Mouse (Mus musculus) layer of hippocampus, adult 2 months (tissue): ENCODE data around the gene Rbmxl2. TPM values are rescaled to one million over a fixed set of nuclear protein-coding genes. Genes with fewer than 3 reads are reported as not detected.
A peak's percentile ranks its signal among the peaks of the same experiment; 100 is the strongest.

Experiments
- DNase-seq, 2 experiments: peaks; one replicate each; pipeline ENCODE4 v3.0.0; 2022; ENCODE audit warnings: low spot score in 2 of 2
- H3K27ac ChIP-seq: fragments of 200-600 bp; 2 replicates; pipeline ENCODE4 v1.8.1; 2022
- H3K4me3 ChIP-seq: fragments of 200-600 bp; 2 replicates; pipeline ENCODE4 v1.8.1; 2022; ENCODE audit warnings: mild to moderate bottlenecking
- CTCF ChIP-seq: fragments of 200-600 bp; conservative IDR thresholded peaks from 2 replicates; pipeline ENCODE4 v1.8.1; 2022; ENCODE audit warnings: antibody characterized with exemption, mild to moderate bottlenecking, moderate library complexity
- long read RNA-seq, 2 experiments: library from polyadenylated mRNA; stranded (forward); transcript quantifications; one replicate each; pipeline ENCODE4 v2.0.0; 2021; ENCODE audit warnings: borderline mapping rate in 2 of 2
- total RNA-seq, 2 experiments: library from RNA; stranded (reverse); gene quantifications; 2 replicates each; pipeline ENCODE4 v1.2.3; 2021

Gene Rbmxl2
- total RNA-seq = not detected
- long read RNA-seq, experiment 1 = 0 reads
- long read RNA-seq, experiment 2 = 0 reads

DNA sequence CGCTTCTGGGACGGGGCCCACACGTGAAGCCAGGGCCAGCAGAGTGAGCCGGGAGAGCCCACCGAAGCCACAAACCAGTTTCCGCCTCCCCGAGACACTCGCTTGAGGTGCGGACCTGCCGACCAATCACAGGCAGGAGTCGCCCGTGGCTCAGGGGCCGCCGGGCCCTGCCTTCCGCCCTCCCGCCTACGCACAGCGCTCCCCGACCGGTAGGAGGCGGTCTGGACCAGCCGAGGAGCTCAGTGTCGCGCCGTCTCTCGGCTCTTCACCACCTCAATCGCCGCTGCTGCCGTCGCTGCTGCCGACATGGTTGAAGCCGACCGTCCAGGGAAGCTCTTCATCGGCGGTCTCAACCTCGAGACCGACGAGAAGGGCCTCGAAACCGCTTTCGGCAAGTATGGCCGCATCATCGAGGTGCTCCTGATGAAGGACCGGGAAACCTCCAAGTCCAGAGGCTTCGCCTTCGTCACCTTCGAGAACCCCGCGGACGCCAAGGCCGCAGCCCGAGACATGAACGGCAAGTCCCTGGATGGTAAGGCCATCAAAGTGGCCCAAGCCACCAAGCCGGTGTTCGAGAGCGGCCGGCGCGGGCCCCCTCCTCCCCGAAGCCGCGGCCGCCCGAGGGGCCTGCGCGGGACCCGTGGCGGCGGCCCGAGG lies at the start of gene Rbmxl2:
Rbmxl2 (plus strand) TSS at position 242 of the 657 bp plus-strand sequence.
- Histone ChIP-seq H3K4me3 (no peak within 1 kb of the TSS), H3K27ac (no peak within 1 kb of the TSS)
- no peak for DNase-seq
- TF ChIP-seq CTCF = no peak

DNA sequence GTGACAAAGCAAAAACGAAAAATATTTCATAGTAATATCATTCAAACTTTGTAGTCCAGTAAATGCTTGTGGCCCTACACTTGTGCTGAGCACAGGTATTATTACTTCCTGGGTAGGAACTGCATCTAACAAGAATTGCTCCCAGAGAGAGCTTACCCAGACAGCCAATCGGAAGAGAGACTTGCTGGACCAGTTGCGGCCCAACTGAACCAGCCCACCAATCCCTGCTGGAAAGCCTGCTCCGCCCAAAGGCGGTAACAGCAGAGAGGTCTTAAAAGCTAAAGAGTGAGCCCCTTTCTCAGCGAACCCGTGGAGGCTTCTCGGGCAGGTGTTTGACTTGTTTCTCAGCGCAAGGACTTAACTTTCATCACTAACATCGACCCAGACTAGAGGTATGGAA lies 42.6 kb upstream of the Rbmxl2 start, which contains the start of gene Nlrp14:
Nlrp14 (plus strand) TSS at position 301 of the 400 bp plus-strand sequence.
- no peak for TF ChIP-seq CTCF
- H3K4me3 ChIP-seq = no peak within 1 kb of the TSS
- no peak within 1 kb of the TSS for H3K27ac ChIP-seq
- no peak for DNase-seq

DNA sequence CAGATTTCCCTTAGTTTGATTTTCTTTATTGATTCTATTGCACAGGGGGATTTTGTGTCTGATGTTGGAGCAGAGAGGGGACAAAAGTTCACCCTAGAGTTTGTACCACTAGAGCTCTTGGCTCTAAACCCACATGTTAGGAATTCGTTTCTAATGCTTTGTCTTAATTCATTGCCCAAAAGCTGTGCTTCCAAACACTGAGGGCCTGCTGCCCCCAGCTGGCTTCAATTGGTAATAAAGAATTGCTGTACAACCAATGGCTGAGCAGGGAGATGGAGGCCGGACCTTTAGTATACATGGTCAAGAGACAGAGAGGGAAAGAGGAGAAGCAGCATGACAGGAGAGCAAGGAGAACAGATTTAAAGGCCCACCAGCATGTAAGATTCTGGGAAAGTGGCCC lies 28.8 kb upstream of the Rbmxl2 start:
- H3K4me3 ChIP-seq = no peak overlapping the region
- no peak overlapping the region for H3K27ac ChIP-seq
- no peak for TF ChIP-seq CTCF
- DNase-seq = no peak

DNA sequence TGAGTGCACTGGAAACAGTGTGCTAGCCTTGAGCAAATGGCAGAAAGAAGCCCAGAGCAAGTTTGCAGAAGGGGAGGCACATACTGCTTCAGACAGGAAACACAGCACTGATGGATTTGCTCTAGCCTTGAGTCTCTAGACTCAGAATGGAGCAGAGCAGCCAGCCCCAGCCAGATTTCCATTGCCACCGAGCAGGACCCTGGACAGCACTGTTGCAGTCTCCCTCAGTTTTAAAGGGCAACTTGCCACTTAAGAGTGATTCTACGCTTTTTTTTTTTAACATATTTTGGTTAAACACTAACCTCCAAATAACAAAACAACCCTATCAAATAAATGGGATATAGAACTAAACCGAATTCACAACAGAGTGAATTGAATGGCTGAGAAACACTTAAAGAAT lies 7.4 kb upstream of the Rbmxl2 start:
- TF ChIP-seq CTCF = no peak
- H3K27ac ChIP-seq = no peak overlapping the region
- H3K4me3 ChIP-seq = no peak overlapping the region
- DNase-seq = no peak

DNA sequence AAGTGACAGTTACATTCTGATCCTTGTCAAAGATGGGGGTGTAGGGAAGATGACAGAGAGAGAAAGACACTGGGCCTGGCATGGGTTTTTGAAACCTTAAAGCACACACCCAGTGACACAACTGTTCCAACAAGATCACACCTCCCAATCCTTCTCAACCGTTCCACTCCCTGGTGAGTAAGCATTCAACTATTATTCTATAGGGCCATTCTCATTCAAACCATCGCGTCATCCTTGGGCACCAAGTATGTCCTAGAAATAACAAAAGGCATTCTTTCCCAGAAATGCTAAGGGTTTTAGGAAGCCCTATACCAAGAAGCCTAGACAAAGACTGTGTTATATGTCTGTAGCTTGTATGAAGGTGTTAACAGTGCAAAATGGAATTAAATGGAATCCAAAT lies 1.4 kb upstream of the Rbmxl2 start:
- DNase-seq = no peak
- no peak overlapping the region for H3K4me3 ChIP-seq
- no peak overlapping the region for H3K27ac ChIP-seq
- TF ChIP-seq CTCF = no peak

DNA sequence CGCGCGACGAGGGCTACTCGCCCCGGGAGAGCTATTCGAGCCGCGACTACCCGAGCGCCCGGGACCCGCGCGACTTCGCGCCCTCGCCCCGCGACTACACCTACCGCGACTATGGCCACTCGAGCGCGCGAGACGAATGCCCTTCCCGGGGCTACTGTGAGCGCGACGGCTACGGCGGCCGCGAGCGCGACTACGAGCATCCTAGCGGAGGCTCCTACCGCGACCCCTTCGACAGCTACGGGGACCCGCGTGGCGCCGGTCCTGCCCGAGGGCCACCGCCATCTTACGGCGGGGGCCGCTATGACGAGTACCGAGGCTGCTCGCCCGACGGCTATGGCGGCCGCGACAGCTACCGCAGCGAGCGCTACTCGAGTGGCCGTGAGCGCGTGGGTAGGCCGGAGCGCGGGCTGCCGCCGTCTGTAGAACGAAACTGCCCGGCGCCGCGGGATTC lies 906 bp downstream of the Rbmxl2 start:
- no peak overlapping the region for H3K27ac ChIP-seq
- no peak for DNase-seq
- H3K4me3 ChIP-seq = no peak overlapping the region
- TF ChIP-seq CTCF = no peak

DNA sequence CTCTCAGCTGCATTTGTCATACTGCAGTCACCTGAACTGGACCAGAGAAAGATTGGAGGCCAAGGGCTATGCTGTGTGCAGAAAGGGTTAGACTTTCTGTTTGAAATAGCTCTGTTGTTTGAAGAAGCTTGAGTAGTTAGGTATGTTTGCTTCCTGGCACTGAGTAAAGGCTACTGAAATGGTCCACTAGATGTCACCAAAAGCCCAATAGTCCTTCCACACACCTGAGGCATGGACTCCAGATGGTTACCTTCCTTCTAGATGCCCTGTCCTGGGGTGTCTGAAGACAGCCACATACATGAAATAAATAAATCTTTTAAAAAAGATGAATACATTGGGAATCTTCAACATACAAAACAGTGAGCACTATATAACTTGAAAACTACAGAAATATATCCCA lies 6.5 kb downstream of the Rbmxl2 start:
- Histone ChIP-seq H3K4me3 (no peak overlapping the region), H3K27ac (no peak overlapping the region)
- DNase-seq = peak in 1 of 2 experiments; percentile 9
- TF ChIP-seq CTCF = peak; percentile 74

DNA sequence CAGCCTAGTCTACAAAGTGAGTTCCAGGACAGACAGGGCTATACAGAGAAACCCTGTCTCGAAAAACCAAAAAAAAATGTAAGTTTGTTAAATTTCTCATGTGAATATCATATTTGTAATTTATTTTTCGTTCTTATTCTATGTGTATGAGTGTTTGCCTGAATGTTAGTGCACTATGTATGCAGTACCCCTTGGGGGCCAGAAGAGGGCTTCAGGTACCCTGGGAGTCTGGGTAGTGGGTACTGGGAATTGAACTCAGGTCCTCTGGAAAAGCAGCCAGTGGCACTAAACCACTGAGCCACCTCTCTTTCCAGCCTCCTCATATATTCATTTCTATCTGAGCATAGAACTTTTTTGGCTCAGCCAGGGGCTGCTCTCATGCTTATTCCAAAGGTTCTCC lies 7.6 kb downstream of the Rbmxl2 start:
- no peak overlapping the region for H3K27ac ChIP-seq
- no peak overlapping the region for H3K4me3 ChIP-seq
- DNase-seq = no peak
- TF ChIP-seq CTCF = peak; percentile 59

DNA sequence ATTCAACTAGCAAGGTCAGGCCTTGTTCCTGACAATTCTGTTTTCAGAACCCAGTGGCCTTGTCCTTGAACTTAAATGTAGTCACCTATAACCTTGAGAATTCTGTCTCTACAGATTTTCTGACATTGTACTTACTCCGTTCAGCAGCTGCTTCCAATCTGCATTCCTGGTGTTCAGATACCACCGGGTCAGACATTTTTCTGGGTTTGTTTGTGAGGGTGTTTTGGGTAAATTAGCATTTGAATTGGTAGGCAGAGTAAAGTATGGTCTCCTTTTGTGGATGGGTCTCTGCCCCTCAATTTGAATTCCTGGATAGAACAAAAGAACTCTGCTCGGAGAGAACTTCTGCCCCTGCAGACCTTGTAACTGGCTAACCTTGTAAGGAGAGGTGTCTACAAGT lies 27.6 kb downstream of the Rbmxl2 start:
- no peak for DNase-seq
- no peak overlapping the region for H3K27ac ChIP-seq
- no peak overlapping the region for H3K4me3 ChIP-seq
- no peak for TF ChIP-seq CTCF

DNA sequence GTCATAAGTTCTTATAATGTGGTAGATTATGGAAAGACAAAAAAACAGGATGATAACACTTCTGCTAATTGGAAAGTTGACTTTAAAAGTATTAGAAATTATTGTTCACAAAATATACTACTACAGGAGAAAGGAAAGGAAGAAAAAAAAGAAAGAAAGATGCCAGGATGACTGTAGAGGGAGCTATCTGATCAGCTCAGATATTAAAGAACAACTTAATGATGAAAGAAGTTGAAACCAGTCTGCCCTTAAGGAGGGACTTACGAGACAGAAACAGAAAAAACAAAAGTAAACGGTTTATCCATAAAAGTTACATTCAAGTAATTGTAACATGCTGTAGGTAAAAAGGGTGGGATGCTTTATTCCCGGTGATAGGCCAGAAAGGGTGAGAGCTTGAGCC lies 28.3 kb downstream of the Rbmxl2 start:
- peak; percentile 78 for TF ChIP-seq CTCF
- no peak for DNase-seq
- Histone ChIP-seq H3K27ac (no peak overlapping the region), H3K4me3 (no peak overlapping the region)

DNA sequence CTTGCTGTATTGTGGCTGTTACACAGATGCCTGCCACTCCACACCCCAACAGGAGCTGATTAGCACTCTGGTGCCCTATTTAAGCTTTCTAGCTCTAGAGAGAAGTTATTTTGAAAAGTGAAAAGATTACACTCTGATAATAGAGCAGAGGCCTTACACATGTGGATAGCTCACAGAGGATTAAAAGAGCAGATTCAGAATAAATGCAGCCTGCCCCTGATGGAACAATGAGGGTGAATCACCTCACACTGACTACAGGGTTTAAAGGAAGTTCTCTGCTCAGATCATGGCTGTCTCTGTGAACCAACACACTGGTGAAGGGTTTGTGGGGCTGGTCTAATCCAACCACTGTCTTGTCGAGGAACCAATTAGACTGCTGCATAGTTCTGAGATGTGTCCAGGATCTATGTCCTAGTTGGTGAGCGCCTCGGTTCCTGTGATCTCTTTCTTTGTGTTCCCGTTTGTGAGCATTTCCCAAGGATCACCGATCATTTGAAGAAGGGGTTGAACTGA lies 32.2 kb downstream of the Rbmxl2 start:
- H3K4me3 ChIP-seq = no peak overlapping the region
- no peak for TF ChIP-seq CTCF
- no peak overlapping the region for H3K27ac ChIP-seq
- DNase-seq = no peak

DNA sequence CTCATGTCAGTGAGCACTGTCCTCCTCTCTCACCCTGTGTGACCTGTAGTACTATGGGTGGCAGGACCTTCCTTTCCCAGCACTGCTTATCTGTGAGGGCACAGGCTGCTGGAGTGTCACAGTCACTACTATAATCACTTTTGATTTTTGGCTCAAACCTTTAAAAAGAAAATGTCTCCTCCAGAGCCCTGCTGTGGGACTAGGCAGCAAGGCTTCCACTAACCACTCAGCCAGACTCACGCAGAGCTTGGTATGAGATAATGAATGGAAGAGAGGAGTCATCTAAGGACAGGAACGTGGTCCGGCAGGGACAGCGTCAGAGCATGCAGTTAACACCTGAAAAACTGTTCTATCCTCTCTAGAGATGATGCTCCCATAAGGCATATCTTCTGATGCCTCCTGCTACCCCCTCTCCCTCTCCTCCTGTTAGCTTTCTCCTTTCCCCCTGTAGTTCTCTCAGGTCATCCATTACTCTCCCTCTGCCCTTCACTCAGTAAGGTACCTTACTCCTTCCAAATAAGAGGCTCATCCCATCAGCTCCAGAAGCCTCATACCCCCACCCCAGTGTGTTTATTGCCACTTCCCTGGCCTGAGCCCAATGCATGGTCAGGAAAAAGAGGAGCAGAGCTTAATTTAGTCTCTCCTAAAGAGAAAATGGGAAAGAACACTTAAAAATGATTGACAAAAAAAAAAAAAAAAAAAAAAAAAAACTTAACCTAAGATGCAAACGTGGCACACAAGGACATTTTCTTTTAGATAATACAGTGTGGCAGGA lies 41.2 kb downstream of the Rbmxl2 start:
- Histone ChIP-seq H3K4me3 (no peak overlapping the region), H3K27ac (no peak overlapping the region)
- TF ChIP-seq CTCF = no peak
- DNase-seq = no peak

DNA sequence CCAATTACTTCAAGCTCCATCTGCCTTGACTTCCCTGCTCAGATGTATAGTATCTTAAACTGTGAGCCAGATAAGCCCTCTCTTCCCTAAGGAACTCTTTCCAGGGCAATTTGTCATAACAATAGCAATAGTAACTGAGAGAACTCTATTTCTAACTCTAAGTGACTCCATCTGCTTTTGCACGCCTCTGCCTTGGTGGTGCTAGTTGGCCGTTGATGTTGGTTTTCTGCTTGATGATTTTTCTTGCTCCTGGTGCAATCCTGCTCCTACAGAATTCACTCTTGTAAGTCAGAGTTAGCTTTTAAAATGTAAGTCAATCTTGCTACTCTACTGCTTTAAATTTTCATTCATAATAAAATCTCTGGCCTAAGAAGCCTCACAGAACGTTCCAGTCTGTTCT lies 44.1 kb downstream of the Rbmxl2 start:
- Histone ChIP-seq H3K4me3 (no peak overlapping the region), H3K27ac (no peak overlapping the region)
- no peak for TF ChIP-seq CTCF
- peak in 1 of 2 experiments; percentile 3 for DNase-seq
